Mouse (Mus musculus) heart, adult 2 months (tissue): Measurements from ENCODE around the gene Cdc7.

Source experiments
- CTCF ChIP-seq: fragments of 200-600 bp; IDR thresholded peaks from 2 replicates; pipeline ENCODE4 v1.8.1; 2022; ENCODE audit warnings: antibody characterized with exemption, mild to moderate bottlenecking, moderate library complexity
- EP300 ChIP-seq: fragments of 200-500 bp; IDR thresholded peaks from 2 replicates; pipeline ENCODE4 v1.6.1; 2011; ENCODE audit warnings: low read depth, low read length, control low read depth; ENCODE audit not compliant: insufficient read depth
- POLR2A ChIP-seq: fragments of 200-500 bp; IDR thresholded peaks from 2 replicates; pipeline ENCODE4 v1.6.1; 2011; ENCODE audit warnings: mild to moderate bottlenecking, low read depth, low read length, control low read depth; ENCODE audit not compliant: insufficient read depth

- no peak for TF ChIP-seq CTCF
- no peak for TF ChIP-seq POLR2A
- TF ChIP-seq EP300, result no peak
Measured at GRCm38 (mm10) chr5:106925488-106926368, 38.4 kb upstream of the Cdc7 start, which contains the start of gene Hfm1.
